Mouse (Mus musculus) heart, postnatal 0 days (tissue): Measurements from ENCODE around the gene Cilp2.

ENCODE experiments used
- CTCF ChIP-seq: IDR thresholded peaks from 2 replicates; pipeline ENCODE4 v1.5.1; 2016; ENCODE audit warnings: antibody characterized with exemption, control low read depth, low read depth
- EP300 ChIP-seq: IDR thresholded peaks from 2 replicates; pipeline ENCODE4 v1.6.1; 2016; ENCODE audit warnings: antibody characterized with exemption, low read depth

DNA sequence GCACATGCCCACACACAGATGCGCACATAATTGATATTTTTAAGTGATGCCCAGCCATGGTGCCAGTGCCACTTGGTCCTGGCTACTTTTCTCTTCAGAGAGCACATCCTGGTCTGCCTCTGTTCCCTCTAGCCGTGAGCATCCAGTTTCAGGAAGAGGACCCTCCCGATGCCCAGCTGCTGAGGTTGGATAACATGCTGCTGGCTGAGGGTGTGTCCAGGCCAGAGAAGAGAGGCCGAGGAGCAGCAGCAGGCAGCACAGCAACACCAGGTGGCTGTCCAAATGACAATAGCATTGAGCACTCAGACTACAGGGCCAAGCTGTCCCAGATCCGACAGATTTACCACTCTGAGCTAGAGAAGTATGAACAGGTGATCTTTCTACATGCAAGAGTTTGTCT lies 23.3 kb downstream of the Cilp2 start:
- TF ChIP-seq CTCF (no peak), EP300 (no peak)
